Mouse (Mus musculus): ENCODE data around the gene Plekhm3.

DNA sequence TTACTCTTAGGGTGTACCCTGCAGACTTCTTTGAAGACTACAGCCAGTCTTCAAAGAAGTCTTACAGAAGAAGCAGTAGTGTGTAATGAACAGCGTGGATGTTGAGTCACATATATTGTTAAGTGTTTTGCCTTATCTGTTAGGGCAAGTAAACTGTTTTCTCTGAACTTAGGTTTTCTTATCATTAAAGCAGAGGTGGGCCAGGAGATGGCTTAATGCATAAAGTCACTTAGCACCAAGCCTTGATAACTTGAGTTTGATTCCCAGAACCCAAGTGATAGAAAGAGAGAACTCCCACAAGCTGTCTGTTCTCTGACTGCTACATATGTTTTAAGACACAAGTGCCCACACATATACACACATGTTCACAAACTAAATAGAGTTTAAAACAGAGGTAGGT, 144.7 kb downstream of the Plekhm3 start:
- no peak for TF ChIP-seq CTCF (IDR thresholded peaks at IDR 0.05; ENCODE audit: low read depth)
- TF ChIP-seq EP300 (IDR thresholded peaks at IDR 0.05; ENCODE audit: low read depth): no peak

Data from liver, embryonic 14.5 days (tissue).